Mouse (Mus musculus): Measurements from ENCODE around the gene Trp63. TPM values are rescaled to one million over a fixed set of nuclear protein-coding genes. Genes with fewer than 3 reads are reported as not detected.

The Trp63 gene
- polyA plus RNA-seq, 1 experiment from 2014 or later, result 0.14 TPM

- Histone ChIP-seq H3K27ac (ENCODE audit: low read depth) (no peak overlapping the region), H3K9ac (replicated peaks) (no peak overlapping the region), H3K27me3 (ENCODE audit: insufficient read depth, low read length) (no peaks in the 10 kb centered on the region), H3K36me3 (replicated peaks; ENCODE audit: insufficient read depth, low read length) (no peaks in the 10 kb centered on the region), H3K4me1 (ENCODE audit: insufficient read depth) (no peaks in the 10 kb centered on the region), H3K4me2 (ENCODE audit: low read depth, low read length) (no peak overlapping the region), H3K4me3 (ENCODE audit: low read depth, low read length) (no peak overlapping the region), H3K9me3 (ENCODE audit: low read length) (no peaks in the 10 kb centered on the region)
- WGBS (ENCODE audit: insufficient replicate concordance), result 70% methylated on average over 5 of the region's 5 CpGs
- no peak for DNase-seq
- TF ChIP-seq CTCF (IDR thresholded peaks at IDR 0.05; ENCODE audit: low read depth), result no peak
- no peak for TF ChIP-seq EP300 (IDR thresholded peaks at IDR 0.05; ENCODE audit: low read depth)
- ATAC-seq, result no peak
These were observed 43.4 kb downstream of the Trp63 start for GRCm38 (mm10) chr16:25727001-25727400.

GRCm38 (mm10) chr16:25727957-25728506, 44.5 kb downstream of the Trp63 start:
- H3K36me3 ChIP-seq (replicated peaks; ENCODE audit: insufficient read depth, low read length), result no peaks in the 10 kb centered on the region
- 42% methylated on average over 7 of the region's 7 CpGs for WGBS (ENCODE audit: insufficient replicate concordance)
- DNase-seq (no peak), ATAC-seq (no peak)
- no peaks in the 10 kb centered on the region for H3K27me3 ChIP-seq (ENCODE audit: insufficient read depth, low read length)
- H3K9ac ChIP-seq (replicated peaks), result no peak overlapping the region
- no peaks in the 10 kb centered on the region for H3K4me1 ChIP-seq (ENCODE audit: insufficient read depth)
- no peak overlapping the region for H3K4me3 ChIP-seq (ENCODE audit: low read depth, low read length)
- no peak for TF ChIP-seq CTCF (IDR thresholded peaks at IDR 0.05; ENCODE audit: low read depth)
- TF ChIP-seq EP300 (IDR thresholded peaks at IDR 0.05; ENCODE audit: low read depth), result no peak
- no peaks in the 10 kb centered on the region for H3K9me3 ChIP-seq (ENCODE audit: low read length)
- no peak overlapping the region for H3K4me2 ChIP-seq (ENCODE audit: low read depth, low read length)
- H3K27ac ChIP-seq (ENCODE audit: low read depth), result no peak overlapping the region

- Histone ChIP-seq H3K4me2 (ENCODE audit: low read depth, low read length) (no peak overlapping the region), H3K27me3 (ENCODE audit: insufficient read depth, low read length) (no peaks in the 10 kb centered on the region), H3K9me3 (ENCODE audit: low read length) (no peaks in the 10 kb centered on the region), H3K9ac (replicated peaks) (no peak overlapping the region), H3K27ac (ENCODE audit: low read depth) (no peak overlapping the region), H3K36me3 (replicated peaks; ENCODE audit: insufficient read depth, low read length) (no peaks in the 10 kb centered on the region), H3K4me1 (ENCODE audit: insufficient read depth) (no peaks in the 10 kb centered on the region), H3K4me3 (ENCODE audit: low read depth, low read length) (no peak overlapping the region)
- DNase-seq (no peak), ATAC-seq (no peak)
- TF ChIP-seq EP300 (IDR thresholded peaks at IDR 0.05; ENCODE audit: low read depth) (no peak), CTCF (IDR thresholded peaks at IDR 0.05; ENCODE audit: low read depth) (no peak)
- 65% methylated on average over 3 of the region's 3 CpGs for WGBS (ENCODE audit: insufficient replicate concordance)
These were observed 53.3 kb downstream of the Trp63 start for GRCm38 (mm10) chr16:25736912-25737311.

- TF ChIP-seq EP300 (IDR thresholded peaks at IDR 0.05; ENCODE audit: low read depth) (no peak), CTCF (IDR thresholded peaks at IDR 0.05; ENCODE audit: low read depth) (no peak)
- no peak for ATAC-seq
- no peak overlapping the region for H3K4me3 ChIP-seq (ENCODE audit: low read depth, low read length)
- H3K9ac ChIP-seq (replicated peaks), result no peak overlapping the region
- no peak for DNase-seq
- WGBS (ENCODE audit: insufficient replicate concordance), result 74% methylated on average over 6 of the region's 6 CpGs
- no peaks in the 10 kb centered on the region for H3K27me3 ChIP-seq (ENCODE audit: insufficient read depth, low read length)
- H3K4me2 ChIP-seq (ENCODE audit: low read depth, low read length), result no peak overlapping the region
- no peaks in the 10 kb centered on the region for H3K36me3 ChIP-seq (replicated peaks; ENCODE audit: insufficient read depth, low read length)
- no peaks in the 10 kb centered on the region for H3K4me1 ChIP-seq (ENCODE audit: insufficient read depth)
- no peak overlapping the region for H3K27ac ChIP-seq (ENCODE audit: low read depth)
- no peaks in the 10 kb centered on the region for H3K9me3 ChIP-seq (ENCODE audit: low read length)
These were observed 54.1 kb downstream of the Trp63 start for GRCm38 (mm10) chr16:25737623-25738050.

- Histone ChIP-seq H3K27me3 (ENCODE audit: insufficient read depth, low read length) (no peaks in the 10 kb centered on the region), H3K4me1 (ENCODE audit: insufficient read depth) (no peaks in the 10 kb centered on the region), H3K9me3 (ENCODE audit: low read length) (no peaks in the 10 kb centered on the region), H3K4me2 (ENCODE audit: low read depth, low read length) (no peak overlapping the region), H3K36me3 (replicated peaks; ENCODE audit: insufficient read depth, low read length) (no peaks in the 10 kb centered on the region), H3K4me3 (ENCODE audit: low read depth, low read length) (no peak overlapping the region), H3K27ac (ENCODE audit: low read depth) (no peak overlapping the region), H3K9ac (replicated peaks) (no peak overlapping the region)
- ATAC-seq (no peak), DNase-seq (no peak)
- TF ChIP-seq CTCF (IDR thresholded peaks at IDR 0.05; ENCODE audit: low read depth) (no peak), EP300 (IDR thresholded peaks at IDR 0.05; ENCODE audit: low read depth) (no peak)
- WGBS (ENCODE audit: insufficient replicate concordance), result 58% methylated on average over 3 of the region's 3 CpGs
These were observed 63.2 kb downstream of the Trp63 start for GRCm38 (mm10) chr16:25746807-25747206.

- no peaks in the 10 kb centered on the region for H3K36me3 ChIP-seq (replicated peaks; ENCODE audit: insufficient read depth, low read length)
- TF ChIP-seq CTCF (IDR thresholded peaks at IDR 0.05; ENCODE audit: low read depth) (no peak), EP300 (IDR thresholded peaks at IDR 0.05; ENCODE audit: low read depth) (no peak)
- no peak overlapping the region for H3K9ac ChIP-seq (replicated peaks)
- H3K4me2 ChIP-seq (ENCODE audit: low read depth, low read length), result no peak overlapping the region
- WGBS (ENCODE audit: insufficient replicate concordance), result 80% methylated on average over 11 of the region's 11 CpGs
- ATAC-seq (no peak), DNase-seq (no peak)
- H3K27me3 ChIP-seq (ENCODE audit: insufficient read depth, low read length), result no peaks in the 10 kb centered on the region
- no peaks in the 10 kb centered on the region for H3K4me1 ChIP-seq (ENCODE audit: insufficient read depth)
- H3K4me3 ChIP-seq (ENCODE audit: low read depth, low read length), result no peak overlapping the region
- no peaks in the 10 kb centered on the region for H3K9me3 ChIP-seq (ENCODE audit: low read length)
- no peak overlapping the region for H3K27ac ChIP-seq (ENCODE audit: low read depth)
These were observed 68.3 kb downstream of the Trp63 start for GRCm38 (mm10) chr16:25751866-25752265.

GRCm38 (mm10) chr16:25758108-25758507, 74.5 kb downstream of the Trp63 start:
- no peaks in the 10 kb centered on the region for H3K9me3 ChIP-seq (ENCODE audit: low read length)
- H3K36me3 ChIP-seq (replicated peaks; ENCODE audit: insufficient read depth, low read length), result no peaks in the 10 kb centered on the region
- ATAC-seq (no peak), DNase-seq (no peak)
- no peak overlapping the region for H3K27ac ChIP-seq (ENCODE audit: low read depth)
- H3K4me1 ChIP-seq (ENCODE audit: insufficient read depth), result no peaks in the 10 kb centered on the region
- 80% methylated on average over 2 of the region's 2 CpGs for WGBS (ENCODE audit: insufficient replicate concordance)
- H3K4me3 ChIP-seq (ENCODE audit: low read depth, low read length), result no peak overlapping the region
- no peaks in the 10 kb centered on the region for H3K27me3 ChIP-seq (ENCODE audit: insufficient read depth, low read length)
- TF ChIP-seq EP300 (IDR thresholded peaks at IDR 0.05; ENCODE audit: low read depth), result no peak
- no peak for TF ChIP-seq CTCF (IDR thresholded peaks at IDR 0.05; ENCODE audit: low read depth)
- H3K4me2 ChIP-seq (ENCODE audit: low read depth, low read length), result no peak overlapping the region
- no peak overlapping the region for H3K9ac ChIP-seq (replicated peaks)
